Mouse (Mus musculus) activated CD4-positive, CD25-positive, alpha-beta regulatory T cell, adult 4 months (primary cell): ENCODE results near the gene Cntnap1. TPM values are rescaled to one million over a fixed set of nuclear protein-coding genes. Genes with fewer than 3 reads are reported as not detected.
"Not testable (repeated sequence)": the region's sequence is repeated elsewhere in the genome, so short reads cannot be mapped to it uniquely, and the experiment has no call there.

Source experiments
- ATAC-seq: one replicate; pipeline ENCODE4 v1.8.0; 2017
- polyA plus RNA-seq, 2 experiments: library from polyadenylated mRNA; unstranded; fragments of 100-300 nt; shearing (Covaris generic); gene quantifications; one replicate each; pipeline ENCODE4 v1.2.1; 2017

Cntnap1 gene
- polyA plus RNA-seq, 2 experiments from 2014 or later = 0.29 to 0.33 TPM

DNA sequence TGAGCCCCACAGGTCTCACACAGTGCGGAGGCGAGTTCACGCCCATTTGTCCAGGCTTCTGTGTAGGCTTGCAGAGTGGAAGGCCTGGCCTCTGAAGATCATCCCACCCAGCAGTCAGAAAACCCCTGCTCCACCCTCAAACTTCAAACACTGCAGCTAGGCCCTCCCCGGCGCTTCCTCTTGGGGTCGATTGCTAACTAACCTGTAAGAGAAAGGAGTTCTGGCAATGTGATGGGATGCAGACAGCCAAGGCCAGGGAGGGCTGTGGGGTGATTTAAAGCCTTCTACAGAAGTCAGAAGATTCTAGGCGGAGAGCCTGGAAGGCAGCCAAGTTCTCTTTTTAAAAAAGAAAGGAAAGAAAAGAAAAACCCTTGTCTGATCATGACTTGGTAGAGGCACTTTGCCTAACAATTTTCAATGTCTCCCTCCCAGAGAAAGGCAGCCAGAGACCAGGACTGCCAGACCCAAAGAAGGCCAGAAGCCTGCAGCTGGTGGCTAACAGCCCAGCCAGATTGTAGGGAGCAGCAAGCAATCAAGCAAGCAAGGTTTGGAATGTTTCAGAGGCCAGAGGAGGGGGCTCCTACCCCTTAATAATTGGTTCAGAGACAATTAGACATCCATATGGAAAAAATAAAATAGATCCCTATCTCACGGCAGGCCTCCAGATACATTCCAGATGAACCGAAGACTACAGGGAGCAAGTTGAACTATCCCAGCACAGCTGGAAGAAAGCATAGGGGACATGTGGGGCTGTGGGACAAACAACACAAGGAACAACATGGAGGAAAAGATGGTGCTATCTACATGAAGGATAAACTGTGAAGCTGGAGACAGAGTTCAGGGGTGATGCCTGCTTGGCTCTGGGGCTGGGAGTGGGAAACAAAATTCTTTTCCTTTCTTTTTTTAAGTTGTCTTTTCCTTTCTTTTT lies 20.9 kb upstream of the Cntnap1 start:
- no peak for ATAC-seq

GRCm38 (mm10) chr11:101151063-101151462 lies 19.3 kb upstream of the Cntnap1 start:
- no peak for ATAC-seq

GRCm38 (mm10) chr11:101152825-101153224 lies 17.5 kb upstream of the Cntnap1 start:
- ATAC-seq = no peak

GRCm38 (mm10) chr11:101154648-101155047 lies 15.7 kb upstream of the Cntnap1 start:
- no peak for ATAC-seq

- ATAC-seq = no peak
Measured at GRCm38 (mm10) chr11:101155151-101155550, 15.2 kb upstream of the Cntnap1 start.

- ATAC-seq = peak; percentile 36
Measured at GRCm38 (mm10) chr11:101155728-101156371, 14.5 kb upstream of the Cntnap1 start, which contains the start of gene Tubg2. TSS of gene Tubg2 (plus strand) at chr11:101155907.

DNA sequence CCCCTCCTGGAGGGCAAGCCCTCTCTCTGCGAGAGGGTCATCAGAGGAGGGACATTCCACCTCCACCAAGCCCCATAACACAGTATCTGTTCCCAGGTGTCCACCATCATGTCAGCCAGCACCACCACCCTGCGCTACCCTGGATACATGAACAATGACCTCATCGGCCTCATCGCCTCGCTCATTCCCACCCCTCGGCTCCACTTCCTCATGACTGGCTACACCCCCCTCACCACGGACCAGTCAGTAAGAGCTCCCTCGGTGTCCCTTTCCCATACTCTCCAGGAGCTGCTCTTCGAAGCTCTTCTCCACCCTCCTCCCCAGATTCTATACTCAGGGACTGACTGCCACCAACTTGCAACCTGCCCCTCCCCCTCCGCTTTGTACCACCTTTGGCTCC lies 10.2 kb upstream of the Cntnap1 start:
- ATAC-seq = not testable (repeated sequence)

DNA sequence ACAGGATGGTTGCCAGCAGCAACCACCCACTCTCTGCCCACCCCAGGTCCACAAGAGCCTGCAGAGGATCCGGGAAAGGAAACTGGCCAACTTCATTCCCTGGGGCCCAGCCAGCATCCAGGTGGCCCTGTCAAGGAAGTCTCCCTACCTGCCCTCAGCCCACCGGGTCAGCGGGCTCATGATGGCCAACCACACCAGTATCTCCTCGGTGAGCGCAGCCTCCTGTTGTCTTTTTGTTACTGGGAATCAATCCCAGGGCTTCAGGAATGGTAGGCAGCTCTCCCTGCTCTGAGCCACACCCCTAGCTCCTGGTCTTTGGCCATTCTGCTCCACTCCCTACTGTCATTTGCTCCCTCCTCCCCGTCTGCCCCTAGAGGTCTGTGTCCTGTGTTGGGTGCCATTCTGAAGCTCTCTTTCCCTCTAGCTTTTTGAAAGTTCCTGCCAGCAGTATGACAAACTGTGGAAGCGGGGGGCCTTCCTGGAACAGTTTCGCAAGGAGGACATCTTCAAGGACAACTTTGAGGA lies 9.3 kb upstream of the Cntnap1 start:
- not testable (repeated sequence) for ATAC-seq

- ATAC-seq = no peak
Measured at GRCm38 (mm10) chr11:101161551-101161950, 8.8 kb upstream of the Cntnap1 start.

DNA sequence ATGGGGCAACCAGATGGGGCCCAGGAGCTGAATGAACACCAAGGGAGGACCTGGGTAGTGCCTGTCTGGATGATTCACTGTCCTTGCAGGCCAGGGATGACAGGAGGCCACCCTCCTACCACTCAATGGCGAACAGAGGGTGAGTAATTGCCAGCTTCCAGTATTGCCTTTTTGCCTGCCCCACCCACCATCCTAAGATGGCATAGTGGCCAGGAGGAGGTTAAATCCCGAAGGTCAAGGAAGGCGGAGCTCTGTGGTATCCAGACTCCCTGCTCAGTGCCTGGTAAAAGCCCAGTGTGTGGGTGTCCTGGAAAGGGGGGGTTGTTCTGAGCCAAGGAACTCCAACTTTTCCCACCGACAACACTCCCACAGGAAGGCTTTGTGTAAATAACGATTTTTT lies 8.0 kb upstream of the Cntnap1 start:
- ATAC-seq = no peak

- no peak for ATAC-seq
Measured at GRCm38 (mm10) chr11:101162772-101163171, 7.6 kb upstream of the Cntnap1 start.

DNA sequence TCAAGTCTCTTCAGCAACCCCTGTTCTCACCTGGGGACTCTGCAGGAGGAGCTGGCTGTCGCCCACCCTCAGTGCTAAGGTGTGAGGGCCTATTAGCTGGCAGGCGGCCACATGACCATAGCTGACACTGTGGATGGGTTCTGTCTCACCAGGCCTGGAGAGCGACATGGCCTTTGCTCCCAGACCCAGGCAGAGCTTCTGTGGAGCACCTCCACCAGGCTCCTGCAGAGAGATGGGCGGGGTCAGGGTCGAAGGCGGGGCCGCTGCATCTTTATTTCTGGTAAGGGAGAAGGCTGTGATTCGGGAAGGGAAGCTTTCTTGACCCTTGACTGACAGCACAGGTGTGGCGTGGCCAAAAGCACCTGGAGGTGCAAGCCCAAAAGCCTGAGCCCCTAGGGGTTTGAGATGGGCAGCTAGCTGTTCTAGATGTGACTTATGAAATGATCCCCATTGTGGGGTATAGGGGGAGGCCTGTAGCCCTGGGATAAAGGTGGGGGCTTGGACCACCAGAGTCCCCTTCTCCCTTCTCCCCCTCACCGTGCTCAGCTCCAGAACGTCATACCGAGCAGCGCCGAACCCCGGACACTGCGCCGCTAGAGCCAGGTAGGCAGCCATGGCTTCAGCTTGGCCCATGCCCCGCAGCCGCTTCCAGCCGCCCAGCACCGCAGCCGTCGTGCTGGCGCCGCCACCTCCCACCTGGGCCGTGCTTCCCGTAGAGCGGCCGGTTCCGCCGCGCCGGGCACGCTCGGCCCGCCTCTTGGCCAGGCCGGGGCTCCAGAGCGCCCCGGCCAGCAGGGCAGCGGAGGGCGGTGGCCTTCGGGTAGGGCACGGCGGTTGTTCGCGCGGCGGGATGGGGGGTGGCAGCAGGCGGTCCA lies 6.6 kb upstream of the Cntnap1 start:
- ATAC-seq = no peak

- ATAC-seq = no peak
Measured at GRCm38 (mm10) chr11:101164351-101164665, 6.0 kb upstream of the Cntnap1 start.

DNA sequence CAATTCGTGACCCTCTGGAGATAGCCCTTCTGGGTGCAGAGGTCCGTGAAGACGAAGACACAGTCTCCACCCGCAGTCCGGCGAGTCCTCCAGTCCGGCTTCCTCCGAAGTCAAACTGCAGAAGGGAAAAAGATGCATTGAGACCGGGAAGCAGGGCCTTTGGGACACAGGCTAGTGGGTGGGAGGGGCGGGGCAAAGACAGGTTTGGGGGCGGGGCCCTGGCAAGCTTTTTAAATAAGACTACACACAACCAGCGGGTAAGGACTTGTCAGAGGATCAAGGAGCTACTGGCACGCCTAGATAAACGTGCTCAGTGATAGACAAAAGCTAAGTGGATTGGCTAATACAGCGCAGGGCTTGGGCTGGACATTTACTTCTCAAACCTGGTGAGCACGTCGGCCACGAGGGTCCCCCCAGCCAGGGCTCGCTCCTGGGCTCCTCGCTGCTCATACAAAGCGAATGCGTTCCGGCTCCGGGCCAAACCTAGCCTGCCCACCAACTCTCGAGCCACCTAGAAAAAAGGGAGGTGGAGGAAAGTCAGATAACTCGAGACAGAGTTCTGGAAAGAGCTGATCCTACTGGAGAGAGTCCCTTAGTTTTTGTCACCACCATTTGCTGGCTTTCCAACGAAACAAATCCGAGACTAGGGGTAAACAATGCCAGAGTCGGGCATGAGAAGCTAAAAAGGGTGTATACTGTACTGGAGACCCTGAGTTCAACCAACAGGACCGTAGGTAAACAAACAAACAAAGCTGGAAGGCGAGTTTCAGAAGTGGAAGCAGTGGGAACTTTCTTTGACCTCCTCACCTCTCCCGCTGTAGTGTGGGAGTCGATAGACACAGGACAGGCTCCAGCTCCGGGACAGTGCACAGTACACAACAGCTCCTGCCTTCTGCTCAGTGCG lies 5.4 kb upstream of the Cntnap1 start:
- no peak for ATAC-seq

DNA sequence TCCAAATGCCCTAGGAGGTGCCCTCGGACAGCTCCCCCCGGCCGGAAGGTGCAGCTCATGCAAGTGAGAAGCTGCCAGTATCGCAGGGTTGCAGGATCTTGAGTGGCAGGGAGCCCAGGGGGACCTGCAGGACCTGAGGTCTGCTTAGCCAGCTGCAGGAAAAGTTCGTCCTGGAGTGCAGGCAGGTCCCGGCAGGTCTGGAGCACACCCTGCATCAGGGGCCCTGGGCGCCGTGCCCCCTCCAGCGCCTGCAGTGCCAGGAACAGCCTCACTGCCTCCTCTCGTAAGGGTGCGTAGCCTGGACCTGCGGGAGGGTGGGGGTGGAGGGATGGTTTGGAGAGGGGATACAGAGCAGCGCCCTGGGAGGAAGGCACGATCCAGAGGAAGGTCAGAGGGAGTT lies 4.0 kb upstream of the Cntnap1 start:
- ATAC-seq = no peak

- no peak for ATAC-seq
Measured at GRCm38 (mm10) chr11:101167211-101167962, 2.9 kb upstream of the Cntnap1 start.

DNA sequence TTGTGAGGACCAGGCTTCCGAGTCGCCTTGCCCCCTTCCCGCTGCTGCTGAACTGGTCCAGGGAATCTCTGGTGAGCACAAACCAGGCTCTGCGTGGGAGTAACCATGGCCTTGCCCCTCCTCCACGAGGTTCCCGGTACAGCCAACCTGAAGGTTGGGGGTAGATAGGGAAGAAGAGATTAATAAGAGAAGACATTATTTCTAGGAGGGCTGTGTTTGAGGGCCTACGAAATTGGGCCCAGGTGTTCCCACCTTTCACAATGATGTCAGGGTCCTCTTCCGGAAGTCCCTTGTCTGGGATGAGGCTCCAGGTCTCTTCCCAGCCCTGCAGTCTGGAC lies 2.4 kb upstream of the Cntnap1 start:
- no peak for ATAC-seq

DNA sequence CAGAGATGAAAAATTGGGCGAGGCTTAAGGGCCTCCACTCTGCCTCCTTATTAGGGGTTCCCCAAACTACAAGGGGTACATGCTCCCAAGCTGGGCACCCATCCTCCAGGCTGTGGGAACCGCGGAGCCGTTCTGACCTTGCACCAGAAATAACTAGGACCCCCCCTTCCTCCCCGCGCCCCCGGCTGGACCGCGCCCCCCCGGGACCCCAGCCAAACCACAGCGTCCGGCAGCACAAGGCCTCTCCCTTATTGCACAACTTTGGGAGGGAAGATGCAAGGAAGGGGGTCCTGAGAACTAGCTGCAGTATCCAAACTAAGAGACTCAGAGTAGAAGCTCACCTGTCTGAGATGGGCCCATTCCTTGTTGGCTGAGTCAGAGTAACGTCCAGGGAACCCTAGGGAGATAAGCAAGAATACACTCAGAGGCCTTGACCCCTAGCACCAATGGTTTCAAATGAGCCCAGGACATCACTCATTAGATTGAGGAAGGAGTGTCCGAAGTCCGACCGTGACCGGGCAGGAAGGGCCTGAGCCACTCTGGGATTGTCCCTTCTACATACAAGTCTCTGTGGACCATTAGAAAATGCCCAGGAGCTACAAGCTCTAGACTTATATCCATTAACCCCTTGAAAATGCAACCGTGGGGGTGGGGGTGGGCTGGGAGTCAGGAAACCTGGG lies 1.9 kb upstream of the Cntnap1 start:
- ATAC-seq = no peak

- no peak for ATAC-seq
Measured at GRCm38 (mm10) chr11:101169301-101170107, 819 bp upstream of the Cntnap1 start.
